Mouse (Mus musculus): ENCODE measurements at regions not wholly inside any gene's neighbourhood (a gene's known extent, or its start where the extent isn't known, plus 50 kb on each side); places are given as distances from the start of the nearest gene placed in this dataset.

DNA sequence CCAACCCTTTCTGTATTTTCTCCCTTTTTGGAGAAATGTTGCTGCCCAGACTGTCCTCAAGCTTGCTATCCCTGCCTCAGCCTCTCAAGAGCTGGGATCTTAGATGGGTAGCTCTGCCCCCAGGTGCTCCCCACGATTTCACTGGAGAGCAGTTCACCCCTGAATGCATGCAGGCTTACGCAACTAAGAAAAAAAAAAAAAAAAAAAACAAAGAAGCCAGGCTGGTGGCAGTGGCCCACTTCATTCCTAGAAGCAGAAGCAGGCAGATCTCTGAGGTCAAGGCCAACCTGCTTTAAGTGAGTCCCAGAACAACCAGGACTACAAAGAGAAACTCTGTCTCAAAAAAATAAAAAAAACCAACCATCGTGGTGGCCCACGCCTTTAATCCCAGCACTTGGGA lies 51.2 kb upstream of the Fbxo11 start:
- H3K4me2 ChIP-seq (ENCODE audit: low read length), result no peak overlapping the region
- H3K36me3 ChIP-seq (ENCODE audit: insufficient read depth, low read length), result no peaks in the 10 kb centered on the region
- H3K27me3 ChIP-seq (ENCODE audit: insufficient read depth, low read length), result no peaks in the 10 kb centered on the region
- 95% methylated on average over 4 of the region's 4 CpGs for WGBS
- H3K9me3 ChIP-seq (replicated peaks; ENCODE audit: low read length), result no peaks in the 10 kb centered on the region
- ATAC-seq (replicated peaks; ENCODE audit: low FRiP score, low read depth) (no peak), DNase-seq (ENCODE audit: low spot score) (no peak)
- no peak overlapping the region for H3K27ac ChIP-seq
- H3K4me1 ChIP-seq (replicated peaks; ENCODE audit: insufficient read depth, low read length), result no peaks in the 10 kb centered on the region
- no peak for TF ChIP-seq CTCF (IDR thresholded peaks at IDR 0.05; ENCODE audit: low read depth)
- H3K9ac ChIP-seq (ENCODE audit: low read depth, low read length), result no peak overlapping the region
- H3K4me3 ChIP-seq (replicated peaks; ENCODE audit: low read depth, low read length), result no peak overlapping the region

GRCm38 (mm10) chr17:88118714-88119113 lies 53.6 kb upstream of the Fbxo11 start:
- Histone ChIP-seq H3K36me3 (ENCODE audit: insufficient read depth, low read length) (no peaks in the 10 kb centered on the region), H3K27ac (no peak overlapping the region), H3K4me2 (ENCODE audit: low read length) (no peak overlapping the region), H3K4me3 (replicated peaks; ENCODE audit: low read depth, low read length) (no peak overlapping the region), H3K4me1 (replicated peaks; ENCODE audit: insufficient read depth, low read length) (no peaks in the 10 kb centered on the region), H3K27me3 (ENCODE audit: insufficient read depth, low read length) (no peaks in the 10 kb centered on the region), H3K9me3 (replicated peaks; ENCODE audit: low read length) (no peaks in the 10 kb centered on the region), H3K9ac (ENCODE audit: low read depth, low read length) (no peak overlapping the region)
- no peak for DNase-seq (ENCODE audit: low spot score)
- TF ChIP-seq CTCF (IDR thresholded peaks at IDR 0.05; ENCODE audit: low read depth), result no peak
- 89% methylated on average over 4 of the region's 4 CpGs for WGBS
- no peak for ATAC-seq (replicated peaks; ENCODE audit: low FRiP score, low read depth)

GRCm38 (mm10) chr17:88123711-88124110 lies 58.6 kb upstream of the Fbxo11 start:
- no peak for TF ChIP-seq CTCF (IDR thresholded peaks at IDR 0.05; ENCODE audit: low read depth)
- ATAC-seq (replicated peaks; ENCODE audit: low FRiP score, low read depth) (no peak), DNase-seq (ENCODE audit: low spot score) (no peak)
- no peaks in the 10 kb centered on the region for H3K9me3 ChIP-seq (replicated peaks; ENCODE audit: low read length)
- H3K9ac ChIP-seq (ENCODE audit: low read depth, low read length), result no peak overlapping the region
- no peaks in the 10 kb centered on the region for H3K4me1 ChIP-seq (replicated peaks; ENCODE audit: insufficient read depth, low read length)
- no peaks in the 10 kb centered on the region for H3K36me3 ChIP-seq (ENCODE audit: insufficient read depth, low read length)
- H3K27ac ChIP-seq, result no peak overlapping the region
- WGBS, result 72% methylated on average over 3 of the region's 3 CpGs
- no peaks in the 10 kb centered on the region for H3K27me3 ChIP-seq (ENCODE audit: insufficient read depth, low read length)
- no peak overlapping the region for H3K4me2 ChIP-seq (ENCODE audit: low read length)
- no peak overlapping the region for H3K4me3 ChIP-seq (replicated peaks; ENCODE audit: low read depth, low read length)

- DNase-seq (ENCODE audit: low spot score) (no peak), ATAC-seq (replicated peaks; ENCODE audit: low FRiP score, low read depth) (no peak)
- Histone ChIP-seq H3K36me3 (ENCODE audit: insufficient read depth, low read length) (no peaks in the 10 kb centered on the region), H3K4me3 (replicated peaks; ENCODE audit: low read depth, low read length) (no peak overlapping the region), H3K27me3 (ENCODE audit: insufficient read depth, low read length) (no peaks in the 10 kb centered on the region), H3K27ac (no peak overlapping the region), H3K9me3 (replicated peaks; ENCODE audit: low read length) (no peaks in the 10 kb centered on the region), H3K4me1 (replicated peaks; ENCODE audit: insufficient read depth, low read length) (no peaks in the 10 kb centered on the region), H3K4me2 (ENCODE audit: low read length) (no peak overlapping the region), H3K9ac (ENCODE audit: low read depth, low read length) (no peak overlapping the region)
- 0 out of 2 replicates have a peak, but pooled peaks have one; percentile 11 for TF ChIP-seq CTCF (IDR thresholded peaks at IDR 0.05; ENCODE audit: low read depth)
- WGBS, result 83% methylated on average over 2 of the region's 2 CpGs
Measured at GRCm38 (mm10) chr17:88127126-88127525, 62.0 kb upstream of the Fbxo11 start.

DNA sequence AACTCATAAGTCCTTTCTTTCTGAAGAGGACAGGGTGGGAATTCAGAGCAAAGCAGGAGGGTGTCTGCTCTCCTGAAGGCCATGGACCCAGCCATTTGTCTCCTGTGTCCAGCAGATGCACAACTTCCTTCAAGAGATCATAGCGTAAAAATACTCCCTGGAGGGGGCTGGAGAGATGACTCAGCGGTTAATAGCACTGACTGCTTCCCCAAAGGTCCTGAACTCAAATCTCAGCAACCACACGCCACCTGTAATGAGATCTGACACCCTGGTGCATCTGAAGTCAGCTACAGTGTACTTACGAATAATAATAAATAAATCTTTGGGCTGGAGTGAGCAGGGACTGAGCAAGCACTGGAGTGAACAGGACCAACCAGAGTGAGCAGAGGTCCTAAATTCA lies 66.2 kb upstream of the Fbxo11 start:
- Histone ChIP-seq H3K4me3 (replicated peaks; ENCODE audit: low read depth, low read length) (no peak overlapping the region), H3K27ac (no peak overlapping the region), H3K4me1 (replicated peaks; ENCODE audit: insufficient read depth, low read length) (no peaks in the 10 kb centered on the region), H3K27me3 (ENCODE audit: insufficient read depth, low read length) (no peaks in the 10 kb centered on the region), H3K4me2 (ENCODE audit: low read length) (no peak overlapping the region), H3K9ac (ENCODE audit: low read depth, low read length) (no peak overlapping the region), H3K36me3 (ENCODE audit: insufficient read depth, low read length) (no peaks in the 10 kb centered on the region), H3K9me3 (replicated peaks; ENCODE audit: low read length) (no peaks in the 10 kb centered on the region)
- 33% methylated on average over 4 of the region's 4 CpGs for WGBS
- ATAC-seq (replicated peaks; ENCODE audit: low FRiP score, low read depth), result no peak
- no peak for DNase-seq (ENCODE audit: low spot score)
- TF ChIP-seq CTCF (IDR thresholded peaks at IDR 0.05; ENCODE audit: low read depth), result no peak

GRCm38 (mm10) chr17:88131980-88132379 lies 66.9 kb upstream of the Fbxo11 start:
- Histone ChIP-seq H3K27ac (no peak overlapping the region), H3K4me2 (ENCODE audit: low read length) (no peak overlapping the region), H3K4me3 (replicated peaks; ENCODE audit: low read depth, low read length) (no peak overlapping the region), H3K9ac (ENCODE audit: low read depth, low read length) (no peak overlapping the region), H3K9me3 (replicated peaks; ENCODE audit: low read length) (no peaks in the 10 kb centered on the region), H3K27me3 (ENCODE audit: insufficient read depth, low read length) (no peaks in the 10 kb centered on the region), H3K36me3 (ENCODE audit: insufficient read depth, low read length) (no peaks in the 10 kb centered on the region), H3K4me1 (replicated peaks; ENCODE audit: insufficient read depth, low read length) (no peaks in the 10 kb centered on the region)
- TF ChIP-seq CTCF (IDR thresholded peaks at IDR 0.05; ENCODE audit: low read depth), result no peak
- DNase-seq (ENCODE audit: low spot score), result no peak
- WGBS, result 79% methylated on average over 5 of the region's 5 CpGs
- no peak for ATAC-seq (replicated peaks; ENCODE audit: low FRiP score, low read depth)

Data from kidney, postnatal 0 days (tissue).